Mouse (Mus musculus) myocyte (in vitro differentiated cells): ENCODE data around the gene Mrps5. TPM values are rescaled to one million over a fixed set of nuclear protein-coding genes. Genes with fewer than 3 reads are reported as not detected.

Experiments used
- H3K27me3 ChIP-seq: one replicate; pipeline ENCODE4 v1.6.1; 2011; ENCODE audit not compliant: control insufficient read depth, insufficient read depth, insufficient read length
- H3K36me3 ChIP-seq: one replicate; pipeline ENCODE4 v1.6.1; 2011; ENCODE audit not compliant: control insufficient read depth, insufficient read depth
- H3K4me2 ChIP-seq: one replicate; pipeline ENCODE4 v1.6.1; 2011; ENCODE audit warnings: low read depth, control low read depth
- H3K4me3 ChIP-seq: one replicate; pipeline ENCODE4 v1.5.1; 2011; ENCODE audit warnings: mild to moderate bottlenecking, control low read depth, moderate library complexity
- H3K79me2 ChIP-seq: one replicate; pipeline ENCODE4 v1.6.1; 2011; ENCODE audit not compliant: control insufficient read depth, insufficient read depth
- H3ac ChIP-seq: one replicate; pipeline ENCODE4 v1.6.1; 2011; ENCODE audit not compliant: control insufficient read depth, insufficient read length
- CEBPB ChIP-seq: IDR thresholded peaks from 2 replicates; pipeline ENCODE4 v1.6.1; 2011; ENCODE audit warnings: mild to moderate bottlenecking, moderate library complexity; ENCODE audit not compliant: poor library complexity, insufficient read depth, severe bottlenecking
- E2F4 ChIP-seq: IDR thresholded peaks from one replicate; pipeline ENCODE4 v1.6.1; 2011; ENCODE audit warnings: mild to moderate bottlenecking, control low read depth, moderate library complexity; ENCODE audit not compliant: insufficient read depth
- MAX ChIP-seq: IDR thresholded peaks from one replicate; pipeline ENCODE4 v1.6.1; 2011; ENCODE audit warnings: low read depth, mild to moderate bottlenecking, control low read depth
- MYOD1 ChIP-seq, 3 experiments: IDR thresholded peaks; one replicate each; pipeline ENCODE4 v1.6.1; 2011; ENCODE audit warnings: control low read depth in 2 of 3, low read depth in 2 of 3, mild to moderate bottlenecking in 2 of 3, moderate library complexity in 1 of 3; ENCODE audit not compliant: insufficient read length in 2 of 3, control insufficient read depth in 1 of 3
- MYOG ChIP-seq, 3 experiments: IDR thresholded peaks; one replicate each; pipeline ENCODE4 v1.6.1; 2011; ENCODE audit warnings: control low read depth in 2 of 3, low read depth in 2 of 3, mild to moderate bottlenecking in 2 of 3; ENCODE audit not compliant: insufficient read length in 2 of 3, control insufficient read depth in 1 of 3, insufficient read depth in 1 of 3
- POLR2A ChIP-seq: IDR thresholded peaks from one replicate; pipeline ENCODE4 v1.6.1; 2011; ENCODE audit warnings: low read depth, mild to moderate bottlenecking, control low read depth, moderate library complexity; ENCODE audit not compliant: insufficient read length
- POLR2AphosphoS2 ChIP-seq: IDR thresholded peaks from one replicate; pipeline ENCODE4 v1.6.1; 2011; ENCODE audit warnings: low read depth, control low read depth; ENCODE audit not compliant: insufficient read length
- REST ChIP-seq: IDR thresholded peaks from one replicate; pipeline ENCODE4 v1.6.1; 2011; ENCODE audit warnings: mild to moderate bottlenecking, control low read depth, moderate library complexity; ENCODE audit not compliant: insufficient read depth, insufficient read length
- SRF ChIP-seq: IDR thresholded peaks from one replicate; pipeline ENCODE4 v1.6.1; 2011; ENCODE audit warnings: low read depth; ENCODE audit not compliant: control insufficient read depth, insufficient read length
- TCF12 ChIP-seq: IDR thresholded peaks from one replicate; pipeline ENCODE4 v1.6.1; 2011; ENCODE audit warnings: mild to moderate bottlenecking, control low read depth; ENCODE audit not compliant: poor library complexity, insufficient read depth, severe bottlenecking
- TCF3 ChIP-seq: IDR thresholded peaks from one replicate; pipeline ENCODE4 v1.6.1; 2011; ENCODE audit warnings: low read depth, control low read depth; ENCODE audit not compliant: insufficient read length
- USF1 ChIP-seq: IDR thresholded peaks from one replicate; pipeline ENCODE4 v1.6.1; 2011; ENCODE audit warnings: low read depth, mild to moderate bottlenecking, control low read depth, moderate library complexity
- polyA plus RNA-seq: library from polyadenylated mRNA; unstranded; fragments of >200 nt; fragmentation: generic; extraction: Trizol; gene quantifications from one replicate; pipeline ENCODE4 v1.2.1, GENCODE M21; 2012; ENCODE audit warnings: missing spikeins

Gene Mrps5
- polyA plus RNA-seq, 1 experiment = 72.0 TPM

- Histone ChIP-seq H3K27me3 (peaks cover 11% of the 10 kb centered on the region), H3ac (no peak overlapping the region), H3K4me2 (no peak overlapping the region), H3K4me3 (no peak overlapping the region), H3K79me2 (no peaks in the 10 kb centered on the region), H3K36me3 (no peaks in the 10 kb centered on the region)
- TF ChIP-seq MAX (no peak), MYOD1 (IDR thresholded peaks at IDR 0.05; ENCODE audit: control insufficient read depth in 1 of 3, insufficient read length in 2 of 3, low read depth in 2 of 3) (no peak), POLR2A (no peak), E2F4 (no peak), REST (no peak), MYOG (IDR thresholded peaks at IDR 0.05; ENCODE audit: control insufficient read depth in 1 of 3, insufficient read depth in 1 of 3, insufficient read length in 2 of 3, low read depth in 2 of 3) (no peak), TCF3 (no peak), TCF12 (no peak), USF1 (no peak), CEBPB (no peak), POLR2AphosphoS2 (no peak), SRF (no peak)
These were observed 38.5 kb upstream of the Mrps5 start for GRCm38 (mm10) chr2:127548342-127549074.

- Histone ChIP-seq H3K4me3 (no peak overlapping the region), H3K27me3 (peaks cover 11% of the 10 kb centered on the region), H3K79me2 (no peaks in the 10 kb centered on the region), H3ac (no peak overlapping the region), H3K36me3 (no peaks in the 10 kb centered on the region), H3K4me2 (no peak overlapping the region)
- TF ChIP-seq USF1 (no peak), TCF3 (no peak), E2F4 (no peak), MAX (no peak), MYOD1 (IDR thresholded peaks at IDR 0.05; ENCODE audit: control insufficient read depth in 1 of 3, insufficient read length in 2 of 3, low read depth in 2 of 3) (no peak), MYOG (IDR thresholded peaks at IDR 0.05; ENCODE audit: control insufficient read depth in 1 of 3, insufficient read depth in 1 of 3, insufficient read length in 2 of 3, low read depth in 2 of 3) (no peak), POLR2AphosphoS2 (no peak), REST (no peak), TCF12 (no peak), SRF (no peak), POLR2A (no peak)
These were observed 37.3 kb upstream of the Mrps5 start for GRCm38 (mm10) chr2:127549711-127550110.

- no peaks in the 10 kb centered on the region for H3K79me2 ChIP-seq
- H3K4me2 ChIP-seq = no peak overlapping the region
- no peak overlapping the region for H3K4me3 ChIP-seq
- TF ChIP-seq MYOG (IDR thresholded peaks at IDR 0.05; ENCODE audit: control insufficient read depth in 1 of 3, insufficient read depth in 1 of 3, insufficient read length in 2 of 3, low read depth in 2 of 3) = no peak
- no peak for TF ChIP-seq USF1
- no peak for TF ChIP-seq E2F4
- TF ChIP-seq POLR2AphosphoS2 = no peak
- no peak for TF ChIP-seq MYOD1 (IDR thresholded peaks at IDR 0.05; ENCODE audit: control insufficient read depth in 1 of 3, insufficient read length in 2 of 3, low read depth in 2 of 3)
- no peak for TF ChIP-seq MAX
- no peak for TF ChIP-seq TCF12
- TF ChIP-seq SRF = no peak
- TF ChIP-seq REST = no peak
- no peak for TF ChIP-seq TCF3
- TF ChIP-seq CEBPB = no peak
- no peak for TF ChIP-seq POLR2A
- no peak overlapping the region for H3ac ChIP-seq
- peaks cover 4% of the 10 kb centered on the region for H3K27me3 ChIP-seq
- no peaks in the 10 kb centered on the region for H3K36me3 ChIP-seq
These were observed 36.6 kb upstream of the Mrps5 start for GRCm38 (mm10) chr2:127550446-127550845.

- H3K4me2 ChIP-seq = no peak overlapping the region
- H3K27me3 ChIP-seq = peaks cover 4% of the 10 kb centered on the region
- no peak overlapping the region for H3K4me3 ChIP-seq
These were observed 35.9 kb upstream of the Mrps5 start for GRCm38 (mm10) chr2:127551078-127551477.

More at GRCm38 (mm10) chr2:127551078-127551477, 35.9 kb upstream of the Mrps5 start:
- no peak overlapping the region for H3ac ChIP-seq
- no peaks in the 10 kb centered on the region for H3K79me2 ChIP-seq
- TF ChIP-seq CEBPB (no peak), TCF12 (no peak), MYOD1 (IDR thresholded peaks at IDR 0.05; ENCODE audit: control insufficient read depth in 1 of 3, insufficient read length in 2 of 3, low read depth in 2 of 3) (no peak), MAX (no peak), POLR2A (no peak), E2F4 (no peak), TCF3 (no peak), POLR2AphosphoS2 (no peak), MYOG (IDR thresholded peaks at IDR 0.05; ENCODE audit: control insufficient read depth in 1 of 3, insufficient read depth in 1 of 3, insufficient read length in 2 of 3, low read depth in 2 of 3) (no peak), USF1 (no peak), SRF (no peak), REST (no peak)
- no peaks in the 10 kb centered on the region for H3K36me3 ChIP-seq
